Mouse (Mus musculus) erythroblast, embryonic 14.5 days (primary cell): ENCODE data around the gene Unc93a. TPM values are rescaled to one million over a fixed set of nuclear protein-coding genes. Genes with fewer than 3 reads are reported as not detected.
"Not testable (repeated sequence)": the region's sequence is repeated elsewhere in the genome, so short reads cannot be mapped to it uniquely, and the experiment has no call there.

ENCODE experiments used
- H3K27me3 ChIP-seq: 2 replicates; pipeline ENCODE4 v1.6.1; 2012; ENCODE audit warnings: inconsistent platforms; ENCODE audit not compliant: control insufficient read depth
- H3K36me3 ChIP-seq: 2 replicates; pipeline ENCODE4 v1.6.1; 2012; ENCODE audit warnings: mild to moderate bottlenecking, inconsistent platforms; ENCODE audit not compliant: control insufficient read depth
- H3K4me1 ChIP-seq: 2 replicates; pipeline ENCODE4 v1.6.1; 2012; ENCODE audit warnings: inconsistent platforms; ENCODE audit not compliant: control insufficient read depth
- H3K4me3 ChIP-seq: replicated peaks from 2 replicates; pipeline ENCODE3; 2012; ENCODE audit warnings: moderate library complexity, mild to moderate bottlenecking, inconsistent platforms
- H3K9me3 ChIP-seq: 2 replicates; pipeline ENCODE4 v1.6.1; 2012; ENCODE audit warnings: low read length, inconsistent platforms, mixed read lengths; ENCODE audit not compliant: control insufficient read depth
- polyA plus RNA-seq: library from polyadenylated mRNA; stranded (reverse); fragments of >175 nt; gene quantifications from 2 replicates; pipeline ENCODE4 v1.2.3, GENCODE M21; 2012

Gene Unc93a
- polyA plus RNA-seq = not detected in 2 replicates

DNA sequence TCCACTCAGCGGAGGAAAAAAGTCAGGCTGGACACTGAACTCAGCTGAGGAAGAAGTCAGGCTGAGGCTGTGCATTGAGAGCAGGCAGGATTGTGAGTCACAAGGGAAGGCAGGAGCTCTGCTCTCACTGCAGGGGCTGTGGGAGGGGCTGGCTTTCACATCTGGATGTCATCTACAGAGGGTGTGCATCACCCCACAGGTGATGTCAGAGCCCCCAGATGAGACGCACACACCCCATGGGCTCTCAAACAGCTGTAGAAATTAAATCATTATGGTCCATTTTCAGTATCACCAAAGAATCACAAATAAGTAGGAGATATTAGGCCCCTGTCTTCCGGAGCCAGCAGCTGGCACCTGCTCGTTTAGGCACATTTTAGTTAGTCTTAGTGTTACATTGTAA lies at the start of gene Unc93a:
Unc93a (minus strand) TSS at position 101 of the 400 bp plus-strand sequence.
- not testable (repeated sequence) for H3K36me3 ChIP-seq, H3K4me1 ChIP-seq, H3K9me3 ChIP-seq, H3K4me3 ChIP-seq, H3K27me3 ChIP-seq

GRCm38 (mm10) chr17:13180491-13180890 lies 48.9 kb upstream of the Unc93a start:
- H3K27me3 ChIP-seq, H3K4me3 ChIP-seq, H3K9me3 ChIP-seq, H3K4me1 ChIP-seq, H3K36me3 ChIP-seq: not testable (repeated sequence)

DNA sequence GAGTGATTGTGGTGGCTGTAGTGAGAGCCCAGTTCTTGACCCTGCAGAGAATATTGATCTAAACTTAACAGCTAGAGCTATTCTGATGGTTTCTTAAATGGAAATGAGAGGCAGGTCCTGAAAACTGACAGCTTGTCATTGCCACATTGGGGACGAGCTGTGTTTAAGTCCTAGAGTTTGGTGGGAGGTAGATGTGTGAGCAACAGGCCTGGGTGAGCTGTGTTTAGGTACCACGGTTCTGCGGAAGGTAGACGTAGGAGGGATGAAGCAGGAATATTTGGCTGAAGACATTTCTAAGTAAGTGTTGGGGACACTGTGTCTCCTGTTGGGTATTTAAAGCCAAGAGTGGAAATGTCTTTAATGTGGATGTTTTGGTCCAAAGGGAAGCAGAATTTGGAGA lies 47.4 kb upstream of the Unc93a start:
- H3K27me3 ChIP-seq, H3K36me3 ChIP-seq, H3K4me3 ChIP-seq, H3K9me3 ChIP-seq, H3K4me1 ChIP-seq: not testable (repeated sequence)

GRCm38 (mm10) chr17:13177796-13178195 lies 46.2 kb upstream of the Unc93a start:
- H3K36me3 ChIP-seq, H3K4me1 ChIP-seq, H3K4me3 ChIP-seq: not testable (repeated sequence)

DNA sequence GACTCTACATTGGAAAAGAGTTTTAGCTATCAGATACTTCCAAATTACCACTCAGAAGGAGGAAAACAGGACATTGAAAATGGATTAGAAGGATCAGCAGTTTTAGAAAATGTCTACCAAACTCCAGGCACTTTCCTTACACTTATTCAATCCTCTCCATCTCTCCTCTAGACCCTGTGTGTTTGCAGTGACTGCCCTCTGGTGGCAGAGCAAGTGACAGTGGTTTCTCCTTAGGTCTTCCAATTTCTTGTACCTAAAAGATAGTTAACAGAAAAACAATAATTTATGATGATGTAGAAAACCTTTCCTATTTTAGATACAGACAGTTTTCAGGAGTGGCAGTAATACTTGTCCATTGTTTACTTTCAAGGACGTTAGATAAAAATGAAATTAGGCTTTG lies 44.0 kb upstream of the Unc93a start:
- not testable (repeated sequence) for H3K4me3 ChIP-seq, H3K4me1 ChIP-seq, H3K36me3 ChIP-seq, H3K9me3 ChIP-seq, H3K27me3 ChIP-seq

More at GRCm38 (mm10) chr17:13177796-13178195, 46.2 kb upstream of the Unc93a start:
- H3K9me3 ChIP-seq, H3K27me3 ChIP-seq: not testable (repeated sequence)

GRCm38 (mm10) chr17:13174029-13174428 lies 42.4 kb upstream of the Unc93a start:
- not testable (repeated sequence) for H3K4me3 ChIP-seq, H3K27me3 ChIP-seq, H3K36me3 ChIP-seq, H3K9me3 ChIP-seq, H3K4me1 ChIP-seq

GRCm38 (mm10) chr17:13173578-13173977 lies 42.0 kb upstream of the Unc93a start:
- not testable (repeated sequence) for H3K27me3 ChIP-seq, H3K4me1 ChIP-seq, H3K9me3 ChIP-seq, H3K4me3 ChIP-seq, H3K36me3 ChIP-seq

GRCm38 (mm10) chr17:13146128-13146527 lies 14.5 kb upstream of the Unc93a start:
- not testable (repeated sequence) for H3K9me3 ChIP-seq, H3K36me3 ChIP-seq, H3K4me3 ChIP-seq, H3K4me1 ChIP-seq, H3K27me3 ChIP-seq

DNA sequence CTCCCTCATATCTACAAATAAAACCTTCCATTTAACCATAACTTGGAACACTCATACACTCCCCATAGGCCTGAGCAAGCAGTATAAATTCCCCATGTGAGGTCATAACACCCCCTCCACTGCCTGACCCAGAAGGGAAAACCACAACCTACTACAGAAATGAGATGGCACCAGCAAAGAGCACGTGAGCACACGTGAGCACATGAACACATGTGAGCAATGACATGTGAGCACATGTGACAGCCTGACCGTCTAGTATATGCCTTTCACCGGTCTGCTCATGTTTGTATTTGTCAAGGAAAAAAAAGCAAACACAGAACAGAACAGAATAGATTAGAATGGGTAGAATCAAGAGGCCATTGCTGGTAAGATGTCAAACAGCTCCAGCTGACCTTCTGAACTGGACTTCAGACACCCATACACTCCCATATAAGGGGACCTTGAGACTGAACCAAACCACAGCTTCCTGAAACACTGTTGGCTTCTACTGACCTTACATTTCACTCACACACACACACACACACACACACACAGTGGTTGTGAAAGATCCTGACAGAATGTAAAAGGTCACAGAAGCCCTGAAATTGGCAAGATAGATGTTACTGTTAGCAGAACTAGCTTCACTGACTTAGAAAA lies 13.1 kb upstream of the Unc93a start:
- H3K9me3 ChIP-seq, H3K4me1 ChIP-seq, H3K4me3 ChIP-seq, H3K27me3 ChIP-seq, H3K36me3 ChIP-seq: not testable (repeated sequence)

GRCm38 (mm10) chr17:13142665-13143064 lies 11.1 kb upstream of the Unc93a start:
- not testable (repeated sequence) for H3K9me3 ChIP-seq, H3K36me3 ChIP-seq, H3K4me3 ChIP-seq, H3K4me1 ChIP-seq, H3K27me3 ChIP-seq

DNA sequence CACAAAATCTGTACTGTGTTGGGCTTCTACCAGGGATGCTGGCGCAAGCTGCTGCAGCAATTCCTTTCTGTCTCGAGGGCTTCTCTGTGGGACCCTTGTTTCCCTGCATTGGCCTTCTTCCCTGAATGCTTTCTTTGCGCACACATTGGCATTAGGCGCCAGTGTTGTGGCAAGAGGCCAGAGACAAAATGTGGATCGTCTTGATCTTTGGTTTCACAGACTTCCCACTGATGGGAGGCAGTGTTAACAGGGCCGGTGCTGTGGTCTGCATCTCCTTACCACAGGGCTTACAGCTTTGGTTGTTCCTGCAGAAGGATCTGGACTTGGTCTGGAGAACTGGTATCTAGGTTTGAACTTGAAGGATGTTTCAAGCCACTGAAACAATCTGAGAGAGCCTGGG lies 3.7 kb upstream of the Unc93a start:
- H3K9me3 ChIP-seq, H3K4me3 ChIP-seq, H3K36me3 ChIP-seq, H3K4me1 ChIP-seq, H3K27me3 ChIP-seq: not testable (repeated sequence)

GRCm38 (mm10) chr17:13132352-13132751 lies 742 bp upstream of the Unc93a start:
- H3K36me3 ChIP-seq, H3K27me3 ChIP-seq, H3K4me3 ChIP-seq, H3K9me3 ChIP-seq, H3K4me1 ChIP-seq: not testable (repeated sequence)

GRCm38 (mm10) chr17:13129737-13130465 lies 1.7 kb downstream of the Unc93a start:
- not testable (repeated sequence) for H3K4me1 ChIP-seq

DNA sequence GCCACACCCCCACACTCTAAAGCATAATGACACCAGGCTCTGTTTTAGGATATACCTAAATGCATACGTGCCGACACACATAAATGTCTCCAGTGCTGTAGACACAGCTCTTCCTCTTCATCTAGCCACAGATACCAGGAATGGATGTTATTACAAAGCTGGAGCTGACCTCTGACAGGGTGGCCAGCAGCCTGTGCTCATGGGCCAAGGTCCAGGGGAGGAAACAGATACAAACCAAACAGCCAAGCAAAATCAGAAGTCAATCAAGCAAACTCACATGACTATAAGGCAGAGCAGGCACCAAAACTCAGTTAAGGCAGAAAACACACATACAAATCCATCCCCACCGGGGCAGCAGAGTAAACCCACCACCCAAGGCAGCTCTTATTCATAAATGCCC lies 2.3 kb downstream of the Unc93a start:
- not testable (repeated sequence) for H3K9me3 ChIP-seq

More at GRCm38 (mm10) chr17:13129737-13130465, 1.7 kb downstream of the Unc93a start:
- not testable (repeated sequence) for H3K36me3 ChIP-seq, H3K4me3 ChIP-seq, H3K9me3 ChIP-seq, H3K27me3 ChIP-seq

DNA sequence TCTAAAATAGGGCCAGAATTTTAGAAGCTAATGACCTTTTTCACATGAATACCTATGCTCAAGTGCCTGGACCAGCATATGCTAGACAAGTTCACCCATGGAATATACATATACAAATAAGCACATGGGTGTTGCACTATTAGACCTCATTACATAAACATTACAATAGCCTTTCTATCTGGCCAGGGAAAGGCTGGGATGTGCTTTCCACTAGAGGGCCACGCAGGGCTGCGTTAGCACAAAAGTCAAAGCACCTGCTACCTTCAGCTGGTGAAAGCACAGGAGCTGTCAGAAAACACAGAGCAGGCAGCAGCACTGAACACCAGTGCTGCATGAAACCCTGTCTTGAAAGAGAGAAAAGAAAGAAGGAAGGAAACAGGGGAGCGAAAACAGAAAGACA lies 7.4 kb downstream of the Unc93a start:
- not testable (repeated sequence) for H3K9me3 ChIP-seq, H3K27me3 ChIP-seq, H3K36me3 ChIP-seq, H3K4me3 ChIP-seq, H3K4me1 ChIP-seq

More for the DNA sequence above, 2.3 kb downstream of the Unc93a start:
- H3K4me1 ChIP-seq, H3K36me3 ChIP-seq, H3K4me3 ChIP-seq, H3K27me3 ChIP-seq: not testable (repeated sequence)
